Mouse (Mus musculus) liver, embryonic 13.5 days (tissue): ENCODE results near the gene Edn1. TPM values are rescaled to one million over a fixed set of nuclear protein-coding genes. Genes with fewer than 3 reads are reported as not detected.

ENCODE experiments used
- ATAC-seq: fragments of 200-750 bp; cut with Nextera tagmentation; 2 replicates; pipeline ENCODE4 v1.8.0; 2017; ENCODE audit warnings: low read depth, mild to moderate bottlenecking, moderate number of reproducible peaks, moderate library complexity
- DNase-seq: peaks from one replicate; pipeline ENCODE4 v3.0.0; 2022
- H3K27ac ChIP-seq: fragments of 300-500 bp; sonication (generic); 2 replicates; pipeline ENCODE4 v1.5.1; 2015; ENCODE audit warnings: moderate library complexity, mild to moderate bottlenecking, inconsistent platforms
- H3K27me3 ChIP-seq: fragments of 300-500 bp; sonication (generic); 2 replicates; pipeline ENCODE4 v1.6.1; 2015; ENCODE audit warnings: mild to moderate bottlenecking, inconsistent platforms
- H3K36me3 ChIP-seq: fragments of 300-500 bp; sonication (generic); 2 replicates; pipeline ENCODE4 v1.6.1; 2015; ENCODE audit warnings: mild to moderate bottlenecking, inconsistent platforms
- H3K4me1 ChIP-seq: fragments of 300-500 bp; sonication (generic); replicated peaks from 2 replicates; pipeline ENCODE4 v1.6.1; 2015; ENCODE audit warnings: inconsistent platforms
- H3K4me2 ChIP-seq: fragments of 300-500 bp; sonication (generic); 2 replicates; pipeline ENCODE4 v1.6.1; 2015; ENCODE audit warnings: inconsistent platforms, mild to moderate bottlenecking, moderate library complexity
- H3K4me3 ChIP-seq: fragments of 300-500 bp; sonication (generic); replicated peaks from 2 replicates; pipeline ENCODE4 v1.5.1; 2015; ENCODE audit warnings: mild to moderate bottlenecking, inconsistent platforms
- H3K9ac ChIP-seq: fragments of 300-500 bp; sonication (generic); 2 replicates; pipeline ENCODE4 v1.6.1; 2015; ENCODE audit warnings: mild to moderate bottlenecking, inconsistent platforms
- H3K9me3 ChIP-seq: fragments of 300-500 bp; sonication (generic); replicated peaks from 2 replicates; pipeline ENCODE4 v1.6.1; 2016; ENCODE audit warnings: inconsistent platforms
- WGBS: fragments of 180-500 bp; shearing (Covaris S2); methylation state at CpG from one replicate; pipeline ENCODE4 v1.1.7; 2015; ENCODE audit not compliant: insufficient replicate concordance; 5-methylcytosine and 5-hydroxymethylcytosine counted together
- polyA plus RNA-seq: library from polyadenylated mRNA; unstranded; fragments of >200 nt; fragmentation: Nextera tagmentation; extraction: Ambion mirVana; gene quantifications from 2 replicates; pipeline ENCODE4 v1.2.1, GENCODE M21; 2015

The Edn1 gene
- polyA plus RNA-seq, 1 experiment from 2014 or later = 0.53 TPM

DNA sequence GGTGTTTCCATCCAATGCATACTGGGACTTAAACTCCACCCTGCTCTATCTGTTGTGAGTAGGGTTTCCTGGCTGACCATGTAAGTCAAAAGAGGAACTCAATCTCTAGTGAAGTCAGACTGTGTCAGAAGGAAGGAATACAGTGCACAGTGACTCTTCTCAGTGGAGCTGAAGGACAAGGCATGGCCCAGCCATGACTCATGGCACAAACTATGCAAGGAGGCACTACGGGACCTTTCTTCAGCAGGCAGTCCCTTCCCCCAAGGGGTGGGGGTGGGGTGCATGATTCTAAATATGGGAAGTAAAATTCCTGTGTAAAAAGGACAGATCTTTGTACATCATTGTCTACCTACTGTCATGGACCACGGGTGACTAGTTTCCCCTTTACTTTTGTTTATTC, 27.3 kb downstream of the Edn1 start:
- H3K9ac ChIP-seq = no peak overlapping the region
- no peaks in the 10 kb centered on the region for H3K27me3 ChIP-seq
- no peak overlapping the region for H3K4me3 ChIP-seq
- no peaks in the 10 kb centered on the region for H3K9me3 ChIP-seq
- DNase-seq = no peak
- no peaks in the 10 kb centered on the region for H3K36me3 ChIP-seq
- no peak overlapping the region for H3K4me2 ChIP-seq
- H3K4me1 ChIP-seq = no peaks in the 10 kb centered on the region
- no peak for ATAC-seq
- 29% methylated on average over 2 of the region's 2 CpGs for WGBS
- no peak overlapping the region for H3K27ac ChIP-seq

DNA sequence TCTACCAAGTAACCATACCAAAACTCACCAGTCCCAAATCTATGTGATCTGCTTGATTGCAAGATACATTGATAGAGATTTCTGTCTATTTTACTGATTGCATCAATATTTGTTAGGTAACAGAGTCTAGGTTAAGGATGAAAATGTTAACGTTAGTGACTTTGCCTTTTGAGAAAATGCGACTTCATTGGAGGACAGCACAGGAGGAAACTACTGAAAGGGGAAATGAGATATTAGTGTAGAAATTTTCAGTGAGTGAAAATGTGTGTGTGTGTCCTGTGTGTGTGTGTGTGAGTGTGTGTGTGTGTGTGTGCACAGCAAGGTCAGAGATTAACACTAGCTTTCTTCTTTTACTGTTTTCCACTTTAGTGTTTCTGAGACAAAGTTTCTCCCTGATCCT, 29.8 kb downstream of the Edn1 start:
- H3K4me1 ChIP-seq = no peaks in the 10 kb centered on the region
- no peaks in the 10 kb centered on the region for H3K36me3 ChIP-seq
- no peaks in the 10 kb centered on the region for H3K9me3 ChIP-seq
- H3K9ac ChIP-seq = no peak overlapping the region
- H3K27ac ChIP-seq = no peak overlapping the region
- 59% methylated on average over 2 of the region's 2 CpGs for WGBS
- H3K4me2 ChIP-seq = no peak overlapping the region
- DNase-seq (no peak), ATAC-seq (no peak)
- H3K27me3 ChIP-seq = no peaks in the 10 kb centered on the region
- H3K4me3 ChIP-seq = no peak overlapping the region

DNA sequence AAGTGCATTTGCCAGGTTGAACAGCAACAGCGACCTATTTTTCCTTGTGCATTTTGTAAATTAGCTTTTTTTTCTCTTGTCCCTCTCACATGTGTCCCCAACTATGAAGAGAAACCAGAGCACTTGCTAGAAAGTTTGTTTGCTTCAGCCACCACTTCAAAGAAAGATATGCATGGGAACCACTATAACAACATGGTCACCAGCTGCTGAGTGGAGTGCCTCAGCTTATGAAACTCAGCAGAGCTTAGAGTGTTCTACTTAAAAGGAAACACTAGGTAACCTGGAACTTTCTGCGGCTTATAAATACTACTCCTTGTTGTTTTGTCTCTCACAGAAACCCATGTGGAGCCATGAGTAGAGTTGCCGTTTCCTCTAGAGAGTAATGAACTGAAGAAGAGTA, 33.7 kb downstream of the Edn1 start:
- Histone ChIP-seq H3K27ac (no peak overlapping the region), H3K4me3 (no peak overlapping the region), H3K27me3 (no peaks in the 10 kb centered on the region), H3K9me3 (no peaks in the 10 kb centered on the region), H3K9ac (no peak overlapping the region), H3K4me2 (no peak overlapping the region), H3K36me3 (no peaks in the 10 kb centered on the region), H3K4me1 (no peaks in the 10 kb centered on the region)
- ATAC-seq (no peak), DNase-seq (no peak)
- 65% methylated on average over 3 of the region's 3 CpGs for WGBS

DNA sequence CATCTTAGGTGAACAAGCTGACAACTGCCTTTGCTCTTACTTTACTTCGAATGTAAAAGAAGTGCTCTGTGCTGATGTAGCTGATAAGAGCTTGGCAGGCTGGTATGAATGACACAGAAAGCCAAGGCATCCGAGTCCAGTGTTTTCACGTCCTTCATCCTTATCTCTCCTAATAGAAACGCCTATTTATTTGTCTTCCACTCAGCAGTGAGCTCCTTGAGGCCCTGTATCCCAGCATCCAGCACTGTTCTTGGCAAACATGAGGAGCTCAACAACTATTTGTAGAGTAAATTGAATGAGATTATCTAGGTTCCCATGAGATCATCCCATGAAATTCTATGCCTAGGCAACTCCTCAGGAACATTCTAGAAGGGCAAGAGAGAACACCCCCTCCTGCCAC, 35.1 kb downstream of the Edn1 start:
- Histone ChIP-seq H3K27me3 (no peaks in the 10 kb centered on the region), H3K9ac (no peak overlapping the region), H3K9me3 (no peaks in the 10 kb centered on the region), H3K27ac (no peak overlapping the region), H3K36me3 (no peaks in the 10 kb centered on the region), H3K4me2 (no peak overlapping the region), H3K4me3 (no peak overlapping the region), H3K4me1 (no peaks in the 10 kb centered on the region)
- no peak for ATAC-seq
- DNase-seq = no peak
- 39% methylated on average over 4 of the region's 4 CpGs for WGBS

DNA sequence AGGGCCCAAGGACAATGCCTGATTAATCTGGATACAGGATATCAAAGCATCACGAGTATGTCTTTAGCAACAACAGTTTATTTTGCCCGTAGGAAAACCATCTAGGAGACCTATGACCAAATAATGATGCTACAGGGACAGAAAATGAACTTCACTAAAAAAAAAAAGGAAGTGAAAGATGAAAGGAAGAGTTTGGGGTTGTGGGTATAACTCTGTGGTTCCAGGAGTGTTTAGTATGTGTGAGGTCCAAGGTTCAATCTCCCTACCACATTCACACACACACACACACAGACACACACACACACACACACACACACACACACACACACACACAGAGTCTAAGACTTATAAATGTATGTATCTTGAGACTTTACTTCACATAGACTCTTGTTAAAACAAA, 35.8 kb downstream of the Edn1 start:
- H3K36me3 ChIP-seq = no peaks in the 10 kb centered on the region

DNA sequence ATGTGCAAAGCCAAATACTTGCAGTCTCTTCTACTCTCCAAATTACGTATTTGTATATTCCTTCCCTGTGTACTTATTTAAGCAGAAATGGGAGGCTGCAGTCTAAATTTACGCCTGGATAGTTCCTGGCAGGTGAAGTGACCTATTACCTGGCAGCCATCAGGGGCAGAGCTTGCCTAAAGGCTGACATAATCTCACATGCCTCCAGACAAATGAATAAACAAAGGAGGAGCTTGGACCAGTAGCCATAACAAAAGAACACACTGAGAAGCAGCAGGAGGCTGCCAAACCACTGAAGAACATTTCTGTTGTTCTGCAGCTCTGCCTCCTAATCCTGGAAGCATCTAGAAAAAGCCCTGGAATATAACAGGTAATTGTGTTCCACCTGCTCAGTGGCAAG, 38.2 kb downstream of the Edn1 start:
- no peak overlapping the region for H3K9ac ChIP-seq
- 57% methylated on average over 2 of the region's 2 CpGs for WGBS
- ATAC-seq = no peak
- H3K27me3 ChIP-seq = no peaks in the 10 kb centered on the region
- no peak overlapping the region for H3K4me2 ChIP-seq
- no peaks in the 10 kb centered on the region for H3K36me3 ChIP-seq
- no peaks in the 10 kb centered on the region for H3K4me1 ChIP-seq
- no peak overlapping the region for H3K27ac ChIP-seq
- no peaks in the 10 kb centered on the region for H3K9me3 ChIP-seq
- no peak for DNase-seq
- no peak overlapping the region for H3K4me3 ChIP-seq

More for the DNA sequence above, 35.8 kb downstream of the Edn1 start:
- no peak overlapping the region for H3K9ac ChIP-seq
- H3K4me2 ChIP-seq = no peak overlapping the region
- ATAC-seq (no peak), DNase-seq (no peak)
- H3K27ac ChIP-seq = no peak overlapping the region
- no peaks in the 10 kb centered on the region for H3K4me1 ChIP-seq
- H3K9me3 ChIP-seq = no peaks in the 10 kb centered on the region
- no peaks in the 10 kb centered on the region for H3K27me3 ChIP-seq
- WGBS = 38% methylated on average over 2 of the region's 2 CpGs
- H3K4me3 ChIP-seq = no peak overlapping the region

DNA sequence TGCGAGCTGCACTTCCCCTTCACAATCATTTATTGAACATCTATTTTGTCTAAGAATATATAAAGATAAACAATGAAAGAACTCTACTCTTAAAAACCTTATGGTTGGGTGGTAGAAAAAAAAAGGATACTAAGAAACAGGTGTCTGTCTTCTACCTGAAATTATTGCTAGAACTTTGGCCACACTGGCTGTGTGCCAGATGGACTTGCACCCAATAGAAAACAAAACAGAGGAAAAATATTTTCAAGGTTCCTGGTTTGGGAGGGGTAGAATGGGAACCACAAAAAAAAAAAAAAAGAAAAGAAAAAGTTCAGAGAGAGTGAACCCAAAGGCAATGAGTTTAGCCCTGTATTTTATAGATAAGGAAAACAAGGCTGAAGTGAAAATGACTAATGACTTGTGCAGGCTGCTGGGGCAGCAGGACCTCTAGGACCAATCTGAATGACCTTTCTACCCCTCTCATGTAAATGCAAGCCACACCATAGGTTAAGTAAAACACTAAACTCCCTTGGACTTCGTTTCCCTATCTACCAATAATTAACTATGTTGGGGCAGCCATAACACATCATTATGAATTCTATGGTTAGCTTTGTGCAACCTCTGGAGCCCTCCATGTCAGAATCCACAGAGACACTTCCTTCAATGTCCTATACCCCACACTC, 40.7 kb downstream of the Edn1 start:
- Histone ChIP-seq H3K4me2 (no peak overlapping the region), H3K4me1 (no peaks in the 10 kb centered on the region), H3K27me3 (no peaks in the 10 kb centered on the region), H3K9me3 (no peaks in the 10 kb centered on the region), H3K36me3 (no peaks in the 10 kb centered on the region), H3K9ac (no peak overlapping the region), H3K4me3 (no peak overlapping the region), H3K27ac (no peak overlapping the region)
- no peak for DNase-seq
- ATAC-seq = no peak
- 39% methylated on average over 2 of the region's 2 CpGs for WGBS

DNA sequence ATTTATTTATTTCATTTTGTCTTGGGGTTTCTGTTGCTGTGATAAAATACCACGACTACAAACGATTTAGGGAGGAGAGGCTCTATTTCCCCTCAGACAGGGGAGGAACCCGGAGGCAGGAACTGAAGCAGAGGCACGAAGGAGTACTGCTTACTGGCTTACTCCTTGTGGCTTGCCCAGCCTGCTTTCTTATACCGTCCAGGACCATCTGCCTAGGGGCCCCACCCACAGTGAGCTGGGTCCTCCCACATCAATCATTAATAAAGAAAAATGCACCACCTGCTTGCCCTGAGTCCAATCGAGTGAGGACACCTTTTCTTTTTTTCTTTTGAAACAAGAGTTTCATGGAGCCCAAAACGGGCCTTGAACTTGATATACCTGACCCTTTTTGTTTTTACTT, 44.2 kb downstream of the Edn1 start:
- WGBS = 55% methylated on average over 7 of the region's 7 CpGs
- no peaks in the 10 kb centered on the region for H3K4me1 ChIP-seq
- H3K9me3 ChIP-seq = no peaks in the 10 kb centered on the region
- H3K9ac ChIP-seq = no peak overlapping the region
- H3K27me3 ChIP-seq = no peaks in the 10 kb centered on the region
- no peaks in the 10 kb centered on the region for H3K36me3 ChIP-seq
- H3K27ac ChIP-seq = no peak overlapping the region
- no peak overlapping the region for H3K4me2 ChIP-seq
- ATAC-seq (no peak), DNase-seq (no peak)
- H3K4me3 ChIP-seq = no peak overlapping the region

DNA sequence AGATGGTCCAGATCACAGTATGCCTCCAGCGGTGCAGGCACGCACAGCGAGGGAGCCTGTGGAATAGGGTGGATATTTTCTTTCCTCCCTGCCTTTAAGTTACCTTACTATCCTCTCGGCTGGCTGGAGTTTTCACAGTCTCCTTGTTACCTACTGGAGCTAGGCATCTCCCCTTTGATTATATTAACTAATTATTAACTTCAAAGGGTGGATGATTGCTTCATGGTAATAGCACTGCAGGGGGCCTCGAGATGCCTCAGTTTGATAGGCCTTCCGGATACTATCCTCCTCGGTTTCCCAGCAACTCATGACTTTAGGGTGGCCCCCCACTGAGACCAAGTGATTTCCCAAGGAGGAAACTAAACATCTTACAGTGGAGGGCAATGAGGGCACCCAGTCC, 45.1 kb downstream of the Edn1 start:
- no peak overlapping the region for H3K9ac ChIP-seq
- H3K4me1 ChIP-seq = no peaks in the 10 kb centered on the region
- ATAC-seq (no peak), DNase-seq (no peak)
- WGBS = 63% methylated on average over 7 of the region's 7 CpGs
- no peaks in the 10 kb centered on the region for H3K27me3 ChIP-seq
- no peak overlapping the region for H3K4me2 ChIP-seq
- no peaks in the 10 kb centered on the region for H3K9me3 ChIP-seq
- no peak overlapping the region for H3K4me3 ChIP-seq
- no peak overlapping the region for H3K27ac ChIP-seq
- H3K36me3 ChIP-seq = no peaks in the 10 kb centered on the region

DNA sequence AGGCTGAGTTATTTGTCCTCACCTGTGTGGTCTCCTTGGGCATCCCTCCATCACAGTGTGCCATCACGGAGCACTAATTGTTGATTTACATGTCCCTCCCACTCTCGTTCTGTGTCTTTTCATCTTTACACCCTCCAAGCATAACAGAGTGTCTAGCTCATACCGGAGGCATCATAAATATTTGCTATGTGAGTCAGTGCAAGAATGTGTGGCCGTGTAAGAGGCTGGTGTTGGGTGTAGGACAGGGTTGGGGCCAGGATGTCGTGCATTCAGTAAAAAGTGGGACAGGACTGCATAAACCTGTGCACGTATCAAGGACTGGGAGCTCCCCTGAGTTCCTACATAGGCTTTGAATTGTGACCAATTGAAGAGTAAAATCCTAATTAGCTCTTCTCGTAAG, 50.4 kb downstream of the Edn1 start:
- WGBS = 67% methylated on average over 7 of the region's 7 CpGs
- ATAC-seq = no peak

More for the DNA sequence above, 50.4 kb downstream of the Edn1 start:
- Histone ChIP-seq H3K36me3 (no peaks in the 10 kb centered on the region), H3K27me3 (no peaks in the 10 kb centered on the region), H3K4me1 (no peaks in the 10 kb centered on the region), H3K9me3 (no peaks in the 10 kb centered on the region), H3K4me3 (no peak overlapping the region), H3K4me2 (no peak overlapping the region), H3K27ac (no peak overlapping the region), H3K9ac (no peak overlapping the region)
- DNase-seq = no peak
